Mouse (Mus musculus): ENCODE measurements around the gene Tagln.

Gene Tagln

DNA sequence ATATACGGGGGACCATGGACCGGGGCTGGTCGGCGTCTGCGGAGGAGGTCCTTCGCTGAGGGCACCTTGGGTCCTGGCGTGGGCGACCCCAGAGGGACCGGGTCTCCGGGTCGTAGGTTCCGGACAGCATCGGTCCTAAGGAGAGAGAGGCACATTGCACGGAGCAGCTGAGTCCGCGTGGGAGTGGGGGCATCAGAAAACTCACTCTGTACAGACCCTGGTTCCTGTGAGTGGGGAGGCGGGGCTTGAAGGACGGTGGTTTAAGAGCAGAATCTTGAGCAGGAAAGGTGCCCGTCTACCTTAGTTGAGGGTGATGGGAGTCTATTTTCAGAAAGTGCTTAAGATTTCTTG lies 28.8 kb downstream of the Tagln start:
- ATAC-seq (ENCODE audit: low TSS enrichment), result peak; percentile 13

DNA sequence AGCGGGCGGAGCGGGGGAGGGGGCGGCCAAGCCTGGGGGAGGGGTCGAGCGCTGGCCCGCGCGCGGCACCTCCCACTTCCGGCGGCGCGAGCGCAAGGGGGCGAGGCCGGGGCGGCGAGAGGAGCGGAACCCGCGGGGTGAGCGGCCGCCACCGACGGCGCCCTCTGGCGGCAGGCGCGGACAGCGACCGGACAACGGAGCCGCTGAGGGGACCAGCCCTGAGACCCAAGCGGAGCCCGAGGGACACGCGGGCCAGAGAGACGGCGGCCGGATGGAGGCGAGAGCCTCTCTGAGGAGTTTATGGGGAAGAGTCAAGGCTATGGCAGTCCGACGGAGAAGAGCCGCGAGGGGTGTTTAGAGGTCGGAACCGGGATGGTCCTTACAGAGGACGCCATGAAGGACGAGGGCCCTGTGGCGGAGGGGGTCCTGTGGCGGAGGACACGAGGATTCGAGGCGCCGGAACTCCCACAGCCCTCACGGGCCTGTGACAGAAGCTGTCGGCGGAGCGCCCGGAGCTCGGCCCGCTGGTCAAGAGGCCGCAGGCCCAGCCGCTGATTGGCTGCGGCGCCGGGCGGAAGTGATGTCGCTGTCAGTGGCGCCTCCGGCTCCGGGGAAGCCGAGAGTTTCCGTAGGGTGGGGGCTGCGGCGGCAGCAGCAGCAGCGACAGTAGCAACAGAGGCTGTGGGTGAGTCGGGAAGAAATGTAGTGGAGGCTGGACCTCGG lies 29.3 kb downstream of the Tagln start, which contains the start of the genes Pcsk7 and Rnf214:
Gene Pcsk7, plus strand, starts transcription at position 143 of the 723 bp plus-strand sequence.
Gene Rnf214, minus strand, starts transcription at position 557 of the 723 bp plus-strand sequence.
- peak; percentile 94 for ATAC-seq (ENCODE audit: low TSS enrichment)

- no peak for ATAC-seq (ENCODE audit: low TSS enrichment)
Measured at GRCm38 (mm10) chr9:45905811-45906237, 30.0 kb downstream of the Tagln start.

DNA sequence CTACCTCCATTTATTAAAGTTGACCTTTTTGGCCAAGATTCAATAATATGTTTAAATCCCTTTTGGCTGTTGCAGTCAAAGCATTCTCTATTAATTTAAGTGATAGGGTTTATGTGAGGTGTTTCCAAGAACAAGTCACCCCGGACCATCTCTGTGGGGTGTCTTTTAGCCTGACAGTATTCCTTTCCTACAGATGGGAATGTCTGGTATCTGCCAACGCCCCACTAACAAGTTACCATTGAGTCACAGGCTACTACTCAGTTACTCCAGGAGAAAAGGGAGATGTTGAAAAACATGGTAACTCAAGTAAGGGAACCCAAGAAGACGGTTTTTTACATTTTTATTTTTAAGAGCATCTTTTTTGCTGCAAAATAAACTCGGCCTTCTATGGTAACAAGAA lies 30.7 kb downstream of the Tagln start:
- no peak for ATAC-seq (ENCODE audit: low TSS enrichment)

- no peak for ATAC-seq (ENCODE audit: low TSS enrichment)
Measured at GRCm38 (mm10) chr9:45893681-45894080, 42.2 kb downstream of the Tagln start.

Measured in frontal cortex, adult (tissue).